Mouse (Mus musculus) kidney, postnatal 0 days (tissue): ENCODE measurements at regions not wholly inside any gene's neighbourhood (a gene's known extent, or its start where the extent isn't known, plus 50 kb on each side); places are given as distances from the start of the nearest gene placed in this dataset.
"Not testable (repeated sequence)": the region's sequence is repeated elsewhere in the genome, so short reads cannot be mapped to it uniquely, and the experiment has no call there.

Source experiments
- ATAC-seq: fragments of 200-750 bp; cut with Nextera tagmentation; replicated peaks from 2 replicates; pipeline ENCODE4 v1.8.0; 2017; ENCODE audit warnings: low read depth, moderate number of reproducible peaks, moderate TSS enrichment, moderate library complexity; ENCODE audit not compliant: low FRiP score
- DNase-seq: peaks from one replicate; pipeline ENCODE4 v3.0.0-alpha.2; 2016; ENCODE audit warnings: low spot score
- H3K27ac ChIP-seq: fragments of 300-500 bp; sonication (generic); 2 replicates; pipeline ENCODE4 v1.5.1; 2014; ENCODE audit warnings: mild to moderate bottlenecking
- H3K27me3 ChIP-seq: fragments of 300-500 bp; sonication (generic); 2 replicates; pipeline ENCODE4 v1.6.1; 2014; ENCODE audit warnings: low read length, mixed read lengths; ENCODE audit not compliant: insufficient read depth
- H3K36me3 ChIP-seq: fragments of 300-500 bp; sonication (generic); 2 replicates; pipeline ENCODE4 v1.6.1; 2014; ENCODE audit warnings: low read length, mixed read lengths; ENCODE audit not compliant: insufficient read depth
- H3K4me1 ChIP-seq: fragments of 300-500 bp; sonication (generic); replicated peaks from 2 replicates; pipeline ENCODE4 v1.6.1; 2014; ENCODE audit warnings: antibody characterized with exemption, low read length, mixed read lengths; ENCODE audit not compliant: insufficient read depth
- H3K4me2 ChIP-seq: fragments of 300-500 bp; sonication (generic); 2 replicates; pipeline ENCODE4 v1.6.1; 2014; ENCODE audit warnings: mild to moderate bottlenecking, low read length, moderate library complexity, mixed read lengths
- H3K4me3 ChIP-seq: fragments of 300-500 bp; sonication (generic); replicated peaks from 2 replicates; pipeline ENCODE4 v1.5.1; 2014; ENCODE audit warnings: low read depth, low read length
- H3K9ac ChIP-seq: fragments of 300-500 bp; sonication (generic); 2 replicates; pipeline ENCODE4 v1.6.1; 2014; ENCODE audit warnings: low read depth, low read length
- H3K9me3 ChIP-seq: fragments of 300-500 bp; sonication (generic); replicated peaks from 2 replicates; pipeline ENCODE4 v1.6.1; 2016; ENCODE audit warnings: low read length, inconsistent platforms, mixed read lengths
- CTCF ChIP-seq: IDR thresholded peaks from 2 replicates; pipeline ENCODE4 v1.5.1; 2016; ENCODE audit warnings: antibody characterized with exemption, low read depth, mild to moderate bottlenecking, moderate library complexity
- WGBS: fragments of 180-500 bp; shearing (Covaris S2); extraction: QIAGEN DNeasy Blood & Tissue Kit; methylation state at CpG from one replicate; pipeline ENCODE4 v1.1.7; 2014; 5-methylcytosine and 5-hydroxymethylcytosine counted together

DNA sequence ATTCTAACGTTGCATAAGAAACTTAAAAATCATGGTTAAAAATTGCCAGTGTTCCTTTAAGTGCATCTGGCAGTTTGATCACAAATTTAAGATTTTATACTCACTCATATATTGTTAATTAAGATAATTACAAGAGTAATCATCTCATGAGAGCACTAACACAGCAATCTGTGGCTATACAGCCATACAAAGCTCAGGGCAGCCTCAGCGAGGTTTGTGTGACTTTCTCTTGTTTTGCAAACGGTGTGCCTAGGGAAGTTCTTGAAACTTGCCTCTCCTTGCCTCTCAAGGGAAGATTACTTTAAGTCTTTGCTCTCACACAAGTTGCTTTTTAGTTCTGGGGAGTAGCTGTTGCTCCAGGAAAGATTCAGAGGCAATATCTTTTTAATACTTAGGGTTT lies 58.1 kb upstream of the Slc1a4 start:
- Histone ChIP-seq H3K27ac (no peak overlapping the region), H3K9me3 (no peaks in the 10 kb centered on the region), H3K4me3 (no peak overlapping the region), H3K4me1 (no peaks in the 10 kb centered on the region), H3K36me3 (no peaks in the 10 kb centered on the region), H3K9ac (no peak overlapping the region), H3K4me2 (no peak overlapping the region), H3K27me3 (no peaks in the 10 kb centered on the region)
- WGBS: 88% methylated on average over 3 of the region's 3 CpGs
- DNase-seq (no peak), ATAC-seq (no peak)
- no peak for TF ChIP-seq CTCF

- not testable (repeated sequence) for H3K4me1 ChIP-seq, H3K9me3 ChIP-seq, H3K4me3 ChIP-seq, H3K27ac ChIP-seq, DNase-seq, H3K36me3 ChIP-seq, ATAC-seq, H3K4me2 ChIP-seq, H3K27me3 ChIP-seq, H3K9ac ChIP-seq
- 85% methylated on average over 3 of the region's 3 CpGs for WGBS
These were observed 60.8 kb upstream of the Slc1a4 start for GRCm38 (mm10) chr11:20393302-20393701.

- H3K4me2 ChIP-seq, H3K36me3 ChIP-seq, H3K4me1 ChIP-seq, ATAC-seq, H3K27ac ChIP-seq, H3K9ac ChIP-seq, DNase-seq, H3K27me3 ChIP-seq, H3K4me3 ChIP-seq, H3K9me3 ChIP-seq: not testable (repeated sequence)
- WGBS: 93% methylated on average over 3 of the region's 3 CpGs
These were observed 61.3 kb upstream of the Slc1a4 start for GRCm38 (mm10) chr11:20393807-20394206.

DNA sequence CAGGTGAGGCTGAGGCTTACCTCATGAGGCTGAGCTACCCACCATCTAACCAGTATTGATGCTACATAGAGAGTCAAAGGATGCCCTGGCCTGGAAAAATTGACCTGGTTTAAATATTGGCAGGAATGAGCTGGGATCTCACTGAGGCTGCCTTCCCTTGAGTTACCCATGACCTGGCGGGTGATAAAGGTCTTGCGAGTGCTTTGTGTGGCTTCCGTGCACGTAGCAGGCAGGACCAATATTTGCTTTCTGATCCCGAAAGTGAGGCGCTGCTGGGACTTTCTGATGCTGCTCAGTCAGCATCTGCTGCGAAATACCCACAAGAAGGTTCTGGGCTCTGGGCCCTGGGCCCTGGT lies 63.3 kb upstream of the Slc1a4 start:
- no peak overlapping the region for H3K9ac ChIP-seq
- no peaks in the 10 kb centered on the region for H3K9me3 ChIP-seq
- H3K4me1 ChIP-seq: no peaks in the 10 kb centered on the region
- no peak for DNase-seq
- 86% methylated on average over 7 of the region's 7 CpGs for WGBS
- no peaks in the 10 kb centered on the region for H3K36me3 ChIP-seq
- no peak for ATAC-seq
- H3K4me2 ChIP-seq: no peak overlapping the region
- no peak overlapping the region for H3K4me3 ChIP-seq
- TF ChIP-seq CTCF: no peak
- no peaks in the 10 kb centered on the region for H3K27me3 ChIP-seq
- H3K27ac ChIP-seq: no peak overlapping the region

DNA sequence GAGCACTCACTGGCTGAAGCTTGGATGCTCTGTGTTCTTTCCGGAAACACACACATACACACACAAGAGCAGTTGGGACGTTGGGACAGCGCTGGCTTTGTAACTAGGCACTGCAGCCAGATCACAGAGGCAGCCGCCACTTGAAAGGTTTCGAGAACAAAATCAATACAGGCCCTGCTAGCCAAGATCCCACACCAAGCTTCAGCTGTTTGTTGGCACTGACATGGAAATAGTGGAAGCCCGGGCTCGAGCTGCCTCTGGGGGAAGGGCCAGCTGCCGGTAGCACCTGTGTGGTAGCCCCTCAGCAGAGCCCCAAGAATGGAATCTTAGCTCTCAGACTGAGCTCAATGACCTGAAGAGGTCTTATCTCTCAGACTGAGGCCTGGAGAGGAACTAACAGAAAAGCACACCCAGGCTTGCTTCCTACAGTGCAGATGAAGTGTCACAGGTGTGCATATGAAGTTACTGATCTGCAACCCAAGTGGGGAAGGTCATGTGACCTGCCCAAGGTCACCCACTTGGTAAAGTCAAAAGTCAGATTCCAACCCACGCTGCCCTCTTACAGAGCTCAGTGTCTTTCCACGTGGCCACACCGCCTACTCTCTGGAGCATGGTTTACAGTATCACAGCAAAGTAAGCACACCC lies 63.8 kb upstream of the Slc1a4 start:
- WGBS: 63% methylated on average over 11 of the region's 11 CpGs
- Histone ChIP-seq H3K36me3 (no peaks in the 10 kb centered on the region), H3K27me3 (no peaks in the 10 kb centered on the region), H3K9ac (no peak overlapping the region), H3K4me1 (no peaks in the 10 kb centered on the region), H3K9me3 (no peaks in the 10 kb centered on the region), H3K4me2 (no peak overlapping the region), H3K4me3 (no peak overlapping the region), H3K27ac (no peak overlapping the region)
- ATAC-seq: no peak
- no peak for TF ChIP-seq CTCF
- no peak for DNase-seq

GRCm38 (mm10) chr11:20396884-20397283 lies 64.4 kb upstream of the Slc1a4 start:
- no peak for TF ChIP-seq CTCF
- H3K4me1 ChIP-seq: no peaks in the 10 kb centered on the region
- WGBS: 45% methylated on average over 3 of the region's 3 CpGs
- DNase-seq: no peak
- H3K27ac ChIP-seq: no peak overlapping the region
- no peak overlapping the region for H3K9ac ChIP-seq
- no peak overlapping the region for H3K4me3 ChIP-seq
- no peak for ATAC-seq
- H3K27me3 ChIP-seq: no peaks in the 10 kb centered on the region
- H3K4me2 ChIP-seq: no peak overlapping the region
- H3K36me3 ChIP-seq: no peaks in the 10 kb centered on the region
- no peaks in the 10 kb centered on the region for H3K9me3 ChIP-seq
